Mouse (Mus musculus): ENCODE data around the gene Plekhg2.
A peak's percentile ranks its signal among the peaks of the same experiment; 100 is the strongest.

Gene Plekhg2

GRCm38 (mm10) chr7:28382981-28383396, 10.6 kb upstream of the Plekhg2 start:
- DNase-seq (ENCODE audit: low read depth): peak; percentile 75

- DNase-seq (ENCODE audit: low read depth): no peak
Measured at GRCm38 (mm10) chr7:28382347-28382951, 10.1 kb upstream of the Plekhg2 start.

DNA sequence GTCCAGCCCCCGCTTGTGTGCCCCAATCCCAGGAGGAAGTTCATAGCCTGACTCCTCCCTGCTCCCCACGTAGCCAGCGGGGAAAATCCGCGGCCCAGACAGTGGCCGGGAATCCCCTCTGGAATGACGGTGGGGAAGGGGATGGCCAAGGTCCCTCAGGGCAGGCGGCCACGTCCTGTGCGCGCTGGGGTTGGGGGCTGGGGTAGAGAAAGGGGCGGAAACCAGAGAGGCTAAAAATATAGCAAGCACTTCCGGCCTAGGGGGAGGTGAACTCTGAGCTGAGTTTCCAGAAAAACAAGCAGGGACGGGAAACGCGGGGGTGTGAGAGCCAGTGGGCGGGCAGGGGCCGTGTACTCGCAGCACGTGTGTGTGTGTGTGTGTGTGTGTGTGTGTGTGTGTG, 9.5 kb upstream of the Plekhg2 start:
- peak; percentile 65 for DNase-seq (ENCODE audit: low read depth)

DNA sequence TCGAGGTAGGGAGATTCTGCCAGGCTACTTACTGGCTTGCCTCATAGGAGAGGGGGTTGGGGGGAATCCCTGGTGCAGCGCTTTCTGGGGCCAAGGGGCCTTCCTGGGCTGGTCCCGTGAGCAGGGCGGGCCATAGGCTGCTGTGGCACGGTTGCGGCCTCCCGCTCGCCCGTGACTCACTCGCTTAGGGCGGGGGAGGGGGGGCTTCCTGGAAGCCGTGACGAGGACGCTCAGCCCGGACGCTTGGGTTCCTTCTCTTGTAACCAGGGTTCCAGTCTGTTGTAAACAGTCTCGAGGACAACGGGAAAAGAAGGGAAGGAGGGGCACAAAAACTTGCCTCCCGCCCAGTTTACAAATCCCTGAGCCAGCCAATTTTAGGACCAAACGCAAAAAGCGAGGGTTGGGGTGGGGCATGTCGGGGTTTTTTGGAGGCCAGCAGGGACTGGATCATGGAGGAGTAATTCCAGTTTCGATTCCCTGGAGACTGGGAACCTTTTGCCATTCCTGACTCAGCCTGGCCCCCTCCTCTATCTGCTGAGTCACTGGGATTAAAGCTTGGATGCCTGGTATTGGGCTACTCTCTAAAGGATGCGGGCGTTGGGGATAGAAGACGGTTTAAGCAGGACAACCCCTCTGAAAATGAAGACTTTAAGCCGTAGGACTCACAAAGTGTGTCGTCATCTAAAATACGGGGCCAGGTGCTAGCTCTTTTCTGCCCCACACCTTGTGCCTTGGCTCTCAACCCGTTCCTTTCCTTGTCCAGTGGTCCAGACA, 8.8 kb upstream of the Plekhg2 start:
- DNase-seq (ENCODE audit: low read depth): peak; percentile 83

DNA sequence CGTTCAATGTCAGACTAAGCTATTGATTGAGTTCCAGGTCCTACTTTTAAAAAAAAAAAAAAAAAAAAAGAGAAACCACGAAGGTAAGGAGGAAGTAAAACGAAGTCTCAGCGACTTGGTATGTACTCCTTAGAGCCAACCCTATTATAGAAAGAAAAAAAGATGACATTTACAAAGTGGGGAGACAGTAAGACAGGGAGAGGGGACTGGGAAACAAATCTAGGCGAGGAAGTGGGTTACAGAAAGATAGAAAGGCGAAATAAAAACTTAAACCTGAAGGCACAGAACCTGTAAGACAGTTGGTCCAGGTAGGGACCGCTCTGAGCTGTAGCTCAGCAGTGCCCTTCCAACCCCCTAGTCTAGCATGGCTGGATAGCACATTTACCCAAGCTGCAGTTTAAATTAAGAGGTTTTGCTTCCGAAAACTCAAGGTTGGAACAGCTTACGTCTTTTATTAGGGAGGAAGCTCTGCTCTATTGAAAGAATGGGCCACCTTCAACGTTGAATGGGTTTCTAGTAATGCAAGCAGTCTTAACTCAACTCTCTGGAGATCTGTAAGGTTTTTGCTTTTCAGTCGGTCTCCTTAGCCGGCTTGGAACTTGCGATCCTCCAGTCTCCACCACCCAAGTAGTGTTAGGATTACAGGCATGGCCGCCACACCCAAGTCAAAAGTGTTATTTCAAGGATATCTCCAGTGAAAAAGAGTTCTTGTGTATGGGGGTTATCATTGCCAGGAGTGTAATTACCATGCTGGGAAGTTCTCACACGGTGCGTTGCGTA, 8.0 kb upstream of the Plekhg2 start, which contains the start of gene Zfp36:
Gene Zfp36, minus strand, starts transcription at position 17 of the 780 bp plus-strand sequence.
- no peak for DNase-seq (ENCODE audit: low read depth)

GRCm38 (mm10) chr7:28378769-28379651, 6.6 kb upstream of the Plekhg2 start:
- DNase-seq (ENCODE audit: low read depth): peak; percentile 88

GRCm38 (mm10) chr7:28378066-28378690, 5.8 kb upstream of the Plekhg2 start:
- no peak for DNase-seq (ENCODE audit: low read depth)

DNA sequence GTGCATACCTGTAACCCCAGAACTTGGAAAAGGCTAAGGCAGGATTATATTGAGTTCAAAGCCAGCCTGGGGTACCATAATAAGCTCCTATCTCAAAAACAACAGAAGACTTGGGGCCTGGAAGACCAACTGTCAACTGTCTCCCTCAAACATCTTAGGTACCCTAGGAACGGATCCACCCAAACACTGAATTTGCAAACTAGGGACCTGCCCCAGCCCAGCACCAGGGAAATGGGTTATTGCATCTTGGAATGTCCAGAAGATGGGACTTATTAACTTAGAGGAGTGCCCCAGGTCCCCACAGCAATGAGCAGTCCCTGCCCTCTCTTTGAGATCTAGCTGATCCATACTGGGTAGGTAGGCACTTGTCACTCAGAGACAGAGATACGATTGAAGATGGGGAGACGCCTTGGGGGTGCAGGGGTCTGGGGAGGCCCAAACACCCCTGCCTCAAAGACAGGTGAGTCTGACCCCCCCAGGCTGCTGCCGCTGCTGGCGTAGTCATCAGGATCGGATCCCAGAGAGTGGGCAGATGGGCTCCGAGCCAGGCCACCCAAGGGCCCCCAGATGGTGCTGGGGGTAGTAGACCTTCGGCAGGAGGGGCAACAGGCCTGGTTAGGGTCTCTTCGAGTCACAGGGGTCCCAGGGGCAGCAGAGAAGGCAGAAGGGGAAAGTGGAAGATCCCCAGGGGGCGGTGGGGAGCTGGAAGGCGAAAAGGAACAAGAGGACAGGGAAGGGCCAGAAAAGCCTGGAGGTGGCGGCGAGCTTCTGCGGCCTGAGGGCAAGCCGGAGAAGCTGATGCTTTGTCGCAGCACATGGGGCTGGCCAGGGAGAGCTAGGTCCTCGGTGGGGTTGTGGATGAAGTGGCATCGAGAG, 5.0 kb upstream of the Plekhg2 start:
- no peak for DNase-seq (ENCODE audit: low read depth)

GRCm38 (mm10) chr7:28376011-28376771, 3.8 kb upstream of the Plekhg2 start:
- DNase-seq (ENCODE audit: low read depth): no peak

- DNase-seq (ENCODE audit: low read depth): peak; percentile 86
Measured at GRCm38 (mm10) chr7:28375176-28375921, 3.0 kb upstream of the Plekhg2 start.

- no peak for DNase-seq (ENCODE audit: low read depth)
Measured at GRCm38 (mm10) chr7:28374647-28375046, 2.2 kb upstream of the Plekhg2 start.

DNA sequence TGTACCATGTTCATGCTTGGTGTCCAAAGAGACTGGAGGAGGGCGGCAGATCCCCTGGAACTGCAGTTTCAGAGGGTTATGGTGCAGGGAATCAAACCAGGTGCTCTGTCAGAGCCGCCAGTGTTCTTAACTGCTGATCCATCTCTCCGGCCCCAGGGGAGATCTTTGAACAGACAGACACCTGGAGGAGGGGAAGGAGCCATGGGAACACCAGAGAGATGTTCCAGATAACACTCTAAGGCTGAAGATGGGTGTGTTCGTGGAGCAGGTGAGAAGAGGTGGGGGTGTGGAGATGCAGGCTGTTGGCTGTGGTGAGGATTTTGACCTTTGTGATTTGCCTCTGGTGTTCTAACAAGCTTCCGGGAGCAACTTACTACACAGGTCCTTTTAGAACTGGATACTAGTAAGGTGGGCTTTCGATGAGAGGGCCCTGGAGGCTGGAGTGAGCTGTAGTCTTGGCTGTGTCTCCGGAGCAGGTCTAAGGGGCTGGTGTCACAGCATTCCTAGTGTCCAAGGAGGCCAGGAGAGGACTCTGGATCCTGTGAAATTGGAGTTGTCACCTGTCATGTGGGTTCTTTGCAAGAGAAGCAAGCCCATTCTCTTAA, 1.6 kb upstream of the Plekhg2 start:
- no peak for DNase-seq (ENCODE audit: low read depth)

GRCm38 (mm10) chr7:28373131-28373581, 757 bp upstream of the Plekhg2 start:
- DNase-seq (ENCODE audit: low read depth): peak; percentile 89

DNA sequence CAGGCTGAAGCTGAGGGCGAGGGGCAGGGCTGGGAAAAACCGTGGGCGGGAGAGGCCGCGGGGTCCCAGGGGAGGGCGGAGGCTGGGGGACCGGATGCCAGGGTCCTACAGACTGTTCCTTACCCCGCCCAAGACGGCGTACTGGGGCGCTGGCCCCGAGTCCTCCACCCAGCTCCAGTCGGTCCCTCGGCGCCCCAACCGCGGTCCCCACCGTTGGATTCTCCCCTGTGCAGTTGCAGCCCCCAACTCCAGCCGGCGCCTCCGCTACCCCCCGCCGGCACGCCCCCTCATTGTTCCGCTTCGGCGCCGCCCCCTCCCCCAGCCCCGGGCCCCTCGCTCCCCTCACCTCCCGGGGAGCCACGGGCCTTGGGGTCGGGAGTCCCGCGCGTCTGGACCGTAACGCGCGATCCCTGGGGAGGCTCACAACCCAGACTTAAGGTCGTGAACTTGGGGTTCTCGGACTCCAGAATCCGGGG, 847 bp downstream of the Plekhg2 start:
- no peak for DNase-seq (ENCODE audit: low read depth)

GRCm38 (mm10) chr7:28370977-28371513, 1.4 kb downstream of the Plekhg2 start:
- DNase-seq (ENCODE audit: low read depth): no peak

DNA sequence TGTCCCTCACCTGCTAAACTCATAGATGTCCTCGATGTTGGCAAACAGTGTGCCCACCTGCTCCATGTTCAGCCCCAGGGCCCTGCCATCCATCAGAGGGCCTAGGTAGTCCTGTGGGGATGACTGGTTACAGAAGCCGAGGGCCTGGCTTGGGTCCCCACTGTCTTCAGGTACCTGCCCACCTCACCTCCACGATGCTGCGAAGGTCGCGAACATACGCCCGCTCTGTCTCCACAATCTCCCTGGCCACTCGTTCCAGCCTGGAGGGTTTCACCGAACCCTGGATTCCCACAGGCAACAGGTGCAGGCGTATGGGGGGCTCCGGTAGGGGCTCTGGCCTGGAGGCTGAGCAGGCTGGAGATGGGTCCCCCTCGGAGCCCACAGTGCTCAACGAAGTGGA, 2.3 kb downstream of the Plekhg2 start:
- DNase-seq (ENCODE audit: low read depth): no peak

DNA sequence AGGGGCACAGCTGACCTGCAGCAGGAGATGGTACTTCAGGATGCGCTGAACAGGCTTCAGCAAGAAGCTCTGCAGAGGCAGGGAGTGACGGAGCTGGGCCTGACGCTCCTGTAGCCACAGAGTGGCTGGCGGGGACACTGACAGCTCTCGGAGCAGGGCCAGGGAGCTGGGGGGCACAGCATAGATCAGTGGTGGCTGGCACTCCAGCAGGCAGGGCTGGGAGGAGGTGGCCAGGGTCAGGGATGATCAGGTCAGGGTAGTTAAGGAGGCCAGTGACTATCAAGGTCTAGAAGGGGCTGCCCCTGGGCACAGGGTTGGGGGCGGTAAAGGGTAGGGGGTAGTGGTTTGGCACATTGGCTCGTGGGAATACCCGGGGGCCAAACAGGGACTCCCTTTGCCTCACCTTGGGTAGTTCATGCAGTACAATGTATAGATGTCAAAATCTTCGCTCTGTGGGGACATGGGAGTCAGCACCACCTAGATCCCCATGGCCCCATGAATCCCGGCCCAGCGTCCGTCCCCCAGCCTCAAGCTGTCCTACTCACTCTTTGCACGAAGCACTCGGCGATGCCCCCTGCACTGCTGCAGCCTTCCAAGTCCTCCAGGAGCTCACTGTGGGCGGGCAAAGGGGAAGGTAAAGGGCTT, 4.0 kb downstream of the Plekhg2 start:
- DNase-seq (ENCODE audit: low read depth): no peak
